Mouse (Mus musculus): ENCODE measurements around the gene Pgpep1l.

Gene Pgpep1l

DNA sequence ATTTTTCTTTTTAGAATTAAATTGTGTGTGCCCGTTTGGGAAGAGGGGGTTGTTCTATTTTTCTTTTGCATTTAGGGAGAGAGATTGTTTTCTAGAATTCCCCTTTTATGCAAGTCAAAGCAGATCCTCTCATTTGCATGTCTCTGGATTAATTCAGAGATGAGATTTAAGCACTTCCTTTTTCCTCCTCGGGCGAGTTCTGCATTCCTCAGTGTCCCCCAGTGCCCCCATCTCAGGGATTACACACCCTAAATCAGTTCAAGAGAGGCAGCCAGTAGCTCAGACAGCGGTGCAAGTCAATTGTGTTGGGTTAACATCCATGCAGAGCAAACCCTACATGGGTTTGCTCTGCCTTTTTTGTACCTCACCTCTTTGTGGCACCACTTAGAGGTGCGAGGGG is 50.2 kb downstream of the Pgpep1l start:
- no peak for DNase-seq

GRCm38 (mm10) chr7:68211883-68212282 is 52.1 kb downstream of the Pgpep1l start:
- DNase-seq = no peak

GRCm38 (mm10) chr7:68210417-68210816 is 53.6 kb downstream of the Pgpep1l start:
- DNase-seq = no peak

- DNase-seq = no peak
Observed at GRCm38 (mm10) chr7:68209039-68209438, 55.0 kb downstream of the Pgpep1l start.

DNA sequence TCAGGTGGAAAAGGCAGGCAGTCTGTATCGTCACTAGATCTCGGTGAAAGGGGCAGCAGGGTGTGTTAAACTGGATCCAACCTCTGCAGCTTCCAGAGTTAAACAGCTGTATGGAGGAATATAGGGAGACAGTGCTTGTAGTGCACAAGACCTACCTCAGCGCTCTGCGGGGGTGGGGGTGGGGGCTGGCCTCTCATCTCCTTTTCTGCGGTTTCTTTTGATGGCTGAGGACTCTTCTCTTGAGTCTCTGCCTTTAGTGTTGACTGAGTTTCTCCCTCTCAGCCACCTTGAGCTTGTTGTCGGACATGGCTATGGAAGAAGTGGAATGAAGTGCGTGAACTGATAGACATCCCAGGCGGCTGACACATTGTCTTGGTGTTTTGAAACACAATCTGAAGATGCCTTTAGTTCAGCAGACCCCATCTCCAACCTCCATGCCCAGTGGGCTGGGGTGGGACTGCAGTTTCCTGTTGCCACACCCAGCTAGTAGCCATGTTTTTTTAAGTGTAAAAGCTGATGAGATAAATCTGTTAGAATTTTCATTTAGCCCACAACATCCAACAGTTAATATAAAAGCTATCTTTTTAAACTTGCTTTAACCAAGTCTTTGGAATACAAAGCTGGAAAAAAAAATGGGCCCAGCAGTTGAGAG is 58.1 kb downstream of the Pgpep1l start:
- no peak for DNase-seq

- DNase-seq = no peak
Observed at GRCm38 (mm10) chr7:68199609-68200008, 64.4 kb downstream of the Pgpep1l start.

- no peak for DNase-seq
Observed at GRCm38 (mm10) chr7:68193958-68194695, 69.9 kb downstream of the Pgpep1l start.

GRCm38 (mm10) chr7:68189691-68190456 is 74.2 kb downstream of the Pgpep1l start:
- no peak for DNase-seq

- no peak for DNase-seq
Observed at GRCm38 (mm10) chr7:68189211-68189610, 74.8 kb downstream of the Pgpep1l start.
